Mouse (Mus musculus): Measurements from ENCODE around the gene Ephb1. TPM values are rescaled to one million over a fixed set of nuclear protein-coding genes. Genes with fewer than 3 reads are reported as not detected.

Gene Ephb1
- polyA plus RNA-seq, 1 experiment from 2014 or later: 6.5 TPM

DNA sequence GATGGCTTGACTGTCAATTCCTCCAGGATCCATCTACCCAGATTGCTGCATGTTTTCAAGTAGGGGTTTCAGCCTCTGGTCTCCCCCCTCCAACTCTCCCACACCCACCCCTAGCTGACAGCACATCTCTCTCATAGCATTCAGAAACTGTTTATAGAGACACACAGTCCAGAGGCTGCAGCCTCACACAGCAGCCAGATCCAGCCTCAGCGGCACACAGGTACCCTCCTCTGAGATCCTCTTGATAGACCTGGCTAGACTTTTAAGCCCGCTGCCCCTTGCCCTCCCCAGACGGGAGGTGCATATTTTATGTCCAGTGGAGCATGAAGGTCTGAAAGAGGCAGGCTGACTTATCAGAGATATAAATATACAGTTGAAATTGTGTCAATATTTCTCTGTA, 228.0 kb downstream of the Ephb1 start:
- 51% methylated on average over 3 of the region's 3 CpGs for WGBS
- Histone ChIP-seq H3K4me2 (replicated peaks) (no peak overlapping the region), H3K9ac (no peak overlapping the region), H3K36me3 (no peaks in the 10 kb centered on the region), H3K27me3 (no peaks in the 10 kb centered on the region; the same call in 1 of the 2 replicates), H3K4me3 (no peak overlapping the region), H3K4me1 (0 out of 2 replicates have a peak, but pooled peaks cover 9% of the 10 kb centered on the region), H3K9me3 (no peaks in the 10 kb centered on the region), H3K27ac (no peak overlapping the region)
- ATAC-seq (ENCODE audit: insufficient number of reproducible peaks, insufficient read depth, low FRiP score, low TSS enrichment): no peak

DNA sequence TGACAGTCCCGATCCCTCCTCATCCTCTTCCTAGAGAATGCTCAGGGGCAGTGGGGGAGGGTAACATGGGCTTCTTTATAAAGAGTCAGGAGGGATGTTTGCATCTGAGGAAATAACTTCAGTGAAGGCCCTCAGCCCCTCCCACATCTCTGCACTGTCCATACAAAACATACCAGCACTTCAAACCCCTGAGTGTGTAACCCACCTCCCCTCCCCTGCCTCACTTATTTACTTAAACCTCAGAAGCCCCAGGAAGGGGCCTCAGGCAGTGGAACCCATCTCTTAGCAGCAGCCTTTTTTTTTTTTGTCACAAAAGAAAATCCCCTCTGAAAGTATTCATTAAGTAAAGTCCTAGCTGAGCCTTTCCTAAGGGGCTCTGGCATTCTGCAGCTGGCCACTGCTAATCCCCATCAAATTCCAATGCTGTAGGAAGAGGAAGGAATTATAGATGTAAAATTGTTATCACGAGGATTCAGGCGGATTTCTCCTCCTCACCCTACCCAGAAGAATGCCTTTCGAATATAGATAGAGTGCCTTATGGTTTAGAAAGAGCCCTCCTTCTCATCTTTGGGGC, 231.5 kb downstream of the Ephb1 start:
- H3K36me3 ChIP-seq: no peaks in the 10 kb centered on the region
- ATAC-seq (ENCODE audit: insufficient number of reproducible peaks, insufficient read depth, low FRiP score, low TSS enrichment): no peak

DNA sequence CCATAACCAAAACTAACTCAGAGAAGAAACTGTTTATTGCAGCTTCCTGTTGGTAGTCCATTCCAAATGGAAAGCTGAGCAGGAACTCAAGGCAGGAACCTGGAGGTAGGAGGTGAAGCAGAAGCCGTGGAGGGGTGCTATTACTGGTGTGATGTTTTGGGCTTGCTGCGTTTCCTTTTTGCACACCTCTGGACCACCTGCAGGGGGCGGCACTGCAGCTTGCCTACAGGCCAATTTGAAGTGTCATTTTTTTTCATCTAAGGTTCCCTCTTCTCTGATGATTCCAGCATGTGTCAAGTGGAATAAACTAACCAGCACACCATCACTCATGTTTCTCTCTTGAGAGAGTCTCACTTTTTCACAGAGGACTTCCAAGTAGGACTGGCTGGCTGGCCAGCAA, 235.1 kb downstream of the Ephb1 start:
- Histone ChIP-seq H3K4me2 (replicated peaks) (no peak overlapping the region), H3K36me3 (no peaks in the 10 kb centered on the region), H3K4me3 (no peak overlapping the region), H3K9me3 (no peaks in the 10 kb centered on the region), H3K4me1 (0 out of 2 replicates have a peak, but pooled peaks cover 7% of the 10 kb centered on the region), H3K27me3 (no peaks in the 10 kb centered on the region), H3K9ac (no peak overlapping the region), H3K27ac (no peak overlapping the region)
- no peak for ATAC-seq (ENCODE audit: insufficient number of reproducible peaks, insufficient read depth, low FRiP score, low TSS enrichment)
- 87% methylated on average over 3 of the region's 3 CpGs for WGBS

More for the DNA sequence above, 231.5 kb downstream of the Ephb1 start:
- Histone ChIP-seq H3K4me1 (0 out of 2 replicates have a peak, but pooled peaks cover 9% of the 10 kb centered on the region), H3K27me3 (no peaks in the 10 kb centered on the region; the same call in 1 of the 2 replicates), H3K27ac (no peak overlapping the region), H3K4me3 (no peak overlapping the region), H3K4me2 (replicated peaks) (no peak overlapping the region), H3K9ac (no peak overlapping the region), H3K9me3 (no peaks in the 10 kb centered on the region)
- WGBS: 24% methylated on average over 4 of the region's 4 CpGs

DNA sequence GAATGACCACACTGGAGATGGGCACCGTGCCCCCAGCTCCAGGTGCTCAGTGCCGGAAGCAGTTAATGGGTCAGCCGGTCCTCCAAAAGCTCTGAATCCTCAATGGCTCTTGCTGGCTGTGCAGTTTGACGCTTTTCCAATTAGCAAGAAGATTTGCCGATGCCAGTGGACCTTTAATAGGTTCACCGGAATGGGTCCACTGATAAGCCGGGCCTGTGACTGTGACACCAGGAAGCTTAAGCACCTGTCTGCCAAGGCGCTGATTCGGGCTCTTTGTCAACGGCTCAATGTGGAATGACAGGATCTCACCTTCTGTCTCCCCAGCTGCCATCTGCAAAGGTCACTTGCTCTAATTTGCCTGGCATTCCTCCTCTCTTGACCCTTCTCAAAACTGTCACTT, 239.2 kb downstream of the Ephb1 start:
- Histone ChIP-seq H3K27ac (no peak overlapping the region), H3K9ac (no peak overlapping the region), H3K36me3 (no peaks in the 10 kb centered on the region), H3K4me1 (no peaks in the 10 kb centered on the region), H3K4me2 (replicated peaks) (no peak overlapping the region), H3K27me3 (no peaks in the 10 kb centered on the region), H3K4me3 (no peak overlapping the region), H3K9me3 (no peaks in the 10 kb centered on the region)
- WGBS: 88% methylated on average over 10 of the region's 10 CpGs
- ATAC-seq (ENCODE audit: insufficient number of reproducible peaks, insufficient read depth, low FRiP score, low TSS enrichment): no peak

DNA sequence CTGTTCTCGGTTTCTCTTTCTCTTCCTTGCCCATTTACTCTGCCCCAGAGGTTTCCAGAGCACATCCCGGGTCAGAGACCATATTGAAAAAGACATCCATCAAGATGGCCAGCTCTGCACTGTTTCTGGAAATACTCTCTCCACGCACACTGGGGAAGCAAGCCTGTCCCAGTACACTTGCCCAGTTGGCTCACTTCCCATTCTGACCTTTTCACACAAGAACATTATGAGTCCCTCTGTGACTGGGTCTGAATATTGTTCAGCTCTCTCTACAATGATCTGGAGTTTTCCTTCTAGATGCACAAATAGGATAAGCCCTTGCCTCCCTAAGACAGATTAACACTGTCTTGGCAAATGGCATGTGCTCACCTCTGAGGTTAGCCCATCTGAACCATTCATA, 243.0 kb downstream of the Ephb1 start:
- Histone ChIP-seq H3K27ac (no peak overlapping the region), H3K4me2 (replicated peaks) (no peak overlapping the region), H3K36me3 (no peaks in the 10 kb centered on the region), H3K27me3 (no peaks in the 10 kb centered on the region), H3K4me3 (no peak overlapping the region), H3K9ac (no peak overlapping the region), H3K9me3 (no peaks in the 10 kb centered on the region), H3K4me1 (no peaks in the 10 kb centered on the region)
- 72% methylated on average over 3 of the region's 3 CpGs for WGBS
- no peak for ATAC-seq (ENCODE audit: insufficient number of reproducible peaks, insufficient read depth, low FRiP score, low TSS enrichment)

DNA sequence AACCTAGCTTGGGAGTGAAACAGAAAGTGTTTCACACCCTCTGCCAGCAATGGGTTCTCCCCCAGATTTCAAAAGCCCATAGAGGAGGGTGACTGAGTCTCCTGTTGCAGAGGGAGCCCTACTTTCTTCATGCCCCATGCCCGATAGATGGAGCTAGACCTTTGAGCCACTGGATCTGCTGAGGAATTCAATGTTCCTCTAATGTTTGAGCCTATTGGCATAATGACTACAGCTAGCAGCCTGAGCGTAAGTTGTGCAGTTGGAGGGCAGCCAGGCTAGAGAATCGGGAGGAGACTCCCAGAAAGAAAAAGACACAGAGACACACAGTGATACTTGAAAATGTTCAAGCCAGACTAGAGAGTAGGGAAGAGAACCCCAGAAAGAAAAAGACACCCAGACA, 246.5 kb downstream of the Ephb1 start:
- Histone ChIP-seq H3K9ac (no peak overlapping the region), H3K4me2 (replicated peaks) (no peak overlapping the region), H3K4me1 (no peaks in the 10 kb centered on the region), H3K27ac (no peak overlapping the region), H3K36me3 (no peaks in the 10 kb centered on the region), H3K9me3 (no peaks in the 10 kb centered on the region), H3K4me3 (no peak overlapping the region), H3K27me3 (no peaks in the 10 kb centered on the region)
- 77% methylated on average over 3 of the region's 3 CpGs for WGBS
- ATAC-seq (ENCODE audit: insufficient number of reproducible peaks, insufficient read depth, low FRiP score, low TSS enrichment): no peak

DNA sequence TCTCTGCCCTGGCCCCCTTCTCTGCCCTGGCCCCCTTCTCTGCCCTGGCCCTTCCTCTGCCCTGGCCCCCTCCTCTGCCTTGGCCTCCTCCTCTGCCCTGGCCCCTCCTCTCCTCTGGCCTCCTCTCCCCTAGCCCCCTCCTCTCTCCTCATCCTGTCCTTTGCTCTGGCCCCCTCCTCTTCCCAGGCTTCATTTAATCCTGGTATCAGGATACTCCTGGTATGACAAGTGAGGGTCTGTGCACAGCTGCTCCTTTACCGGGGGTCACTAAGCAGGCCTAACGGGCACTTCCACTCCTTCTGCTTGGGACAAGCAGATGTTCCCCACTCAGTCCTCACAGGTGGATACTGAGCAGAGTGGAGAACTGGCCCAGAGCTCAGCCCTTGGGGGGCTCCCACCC, 247.3 kb downstream of the Ephb1 start:
- WGBS: 36% methylated on average over 2 of the region's 2 CpGs
- no peaks in the 10 kb centered on the region for H3K27me3 ChIP-seq
- H3K27ac ChIP-seq: no peak overlapping the region
- no peak overlapping the region for H3K9ac ChIP-seq
- H3K4me2 ChIP-seq (replicated peaks): no peak overlapping the region
- ATAC-seq (ENCODE audit: insufficient number of reproducible peaks, insufficient read depth, low FRiP score, low TSS enrichment): 0 out of 2 replicates have a peak, but pooled peaks have one; percentile 10
- no peaks in the 10 kb centered on the region for H3K9me3 ChIP-seq
- no peaks in the 10 kb centered on the region for H3K4me1 ChIP-seq
- no peaks in the 10 kb centered on the region for H3K36me3 ChIP-seq
- no peak overlapping the region for H3K4me3 ChIP-seq

DNA sequence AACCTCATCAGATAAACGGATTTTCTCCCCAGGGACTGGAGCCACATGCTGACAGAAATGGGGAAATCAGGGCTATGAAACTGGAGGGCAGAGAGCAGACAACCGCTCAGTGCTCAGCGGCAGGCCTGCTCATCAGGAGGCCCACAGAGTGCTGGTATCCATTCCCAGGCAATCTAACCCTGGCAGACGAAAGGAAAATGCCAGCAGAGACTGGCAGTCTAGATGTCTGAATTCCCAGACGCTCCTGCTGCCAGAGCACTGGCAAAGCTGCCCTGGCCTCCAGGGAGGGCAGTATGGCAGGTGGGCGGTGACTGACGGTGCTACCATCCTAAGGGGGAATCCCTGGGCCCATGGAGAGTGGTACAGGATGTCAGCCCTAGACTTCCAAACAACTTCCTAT, 257.7 kb downstream of the Ephb1 start:
- H3K27me3 ChIP-seq: no peaks in the 10 kb centered on the region
- no peak overlapping the region for H3K27ac ChIP-seq
- H3K4me3 ChIP-seq: no peak overlapping the region
- ATAC-seq (ENCODE audit: insufficient number of reproducible peaks, insufficient read depth, low FRiP score, low TSS enrichment): no peak
- H3K36me3 ChIP-seq: no peaks in the 10 kb centered on the region
- no peak overlapping the region for H3K4me2 ChIP-seq (replicated peaks)
- no peaks in the 10 kb centered on the region for H3K9me3 ChIP-seq
- no peak overlapping the region for H3K9ac ChIP-seq
- no peaks in the 10 kb centered on the region for H3K4me1 ChIP-seq
- 28% methylated on average over 7 of the region's 7 CpGs for WGBS

DNA sequence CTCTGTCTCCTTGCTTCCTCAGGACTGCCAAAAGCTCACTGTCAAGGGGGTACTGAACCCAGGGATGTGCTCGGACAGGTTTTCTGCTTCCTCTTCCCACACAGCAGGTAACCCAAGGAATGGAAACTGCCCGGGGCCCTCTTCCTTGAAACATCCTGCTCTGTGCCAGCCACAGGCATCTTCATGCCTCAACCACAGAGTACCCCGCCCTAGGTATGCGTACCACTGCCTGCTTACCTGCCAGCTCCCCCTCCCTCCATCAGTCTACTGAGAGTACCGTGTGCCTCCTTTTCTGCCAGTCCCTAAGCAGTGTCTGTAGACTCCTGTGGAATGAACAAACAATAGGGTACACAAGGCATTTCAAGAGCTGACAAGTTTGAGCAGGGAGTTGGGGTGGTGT, 265.9 kb downstream of the Ephb1 start:
- no peaks in the 10 kb centered on the region for H3K27me3 ChIP-seq
- no peak overlapping the region for H3K27ac ChIP-seq
- no peaks in the 10 kb centered on the region for H3K4me1 ChIP-seq
- no peak overlapping the region for H3K9ac ChIP-seq
- H3K36me3 ChIP-seq: no peaks in the 10 kb centered on the region
- H3K4me3 ChIP-seq: no peak overlapping the region
- no peaks in the 10 kb centered on the region for H3K9me3 ChIP-seq
- WGBS: 69% methylated on average over 5 of the region's 5 CpGs
- ATAC-seq (ENCODE audit: insufficient number of reproducible peaks, insufficient read depth, low FRiP score, low TSS enrichment): no peak
- H3K4me2 ChIP-seq (replicated peaks): no peak overlapping the region

DNA sequence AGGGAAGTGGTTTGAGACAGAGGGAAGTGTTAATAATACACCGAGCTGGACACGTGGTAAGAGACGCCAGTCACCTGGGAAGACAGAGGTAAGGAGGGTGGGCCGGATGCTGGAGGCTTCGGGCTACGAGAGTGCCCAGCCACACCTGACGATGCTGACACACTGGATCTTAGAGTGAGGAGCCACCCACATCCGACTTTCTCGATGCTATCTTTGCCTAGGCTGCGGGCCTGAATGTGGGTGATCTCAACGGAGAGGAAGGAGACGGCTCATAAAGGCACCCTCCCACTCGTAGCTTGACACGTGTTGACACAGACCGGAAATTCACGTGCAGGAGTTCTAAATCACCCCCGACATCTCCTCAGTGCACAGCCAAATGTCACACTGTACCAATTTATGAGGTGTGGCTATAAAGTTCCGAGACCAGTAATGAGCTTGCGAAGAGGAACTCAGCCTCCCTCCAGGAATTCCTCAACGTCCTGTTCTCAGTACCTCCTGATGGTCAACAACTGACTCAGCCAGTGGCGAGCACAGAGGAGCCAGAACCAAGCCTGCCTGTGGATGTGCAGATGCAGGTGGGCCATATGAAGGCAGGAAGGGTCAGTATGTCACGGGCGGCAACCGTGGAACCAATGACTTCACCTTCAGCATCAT, 268.3 kb downstream of the Ephb1 start:
- H3K4me2 ChIP-seq (replicated peaks): no peak overlapping the region
- no peak overlapping the region for H3K4me3 ChIP-seq
- ATAC-seq (ENCODE audit: insufficient number of reproducible peaks, insufficient read depth, low FRiP score, low TSS enrichment): no peak
- no peaks in the 10 kb centered on the region for H3K9me3 ChIP-seq
- no peaks in the 10 kb centered on the region for H3K4me1 ChIP-seq
- no peak overlapping the region for H3K9ac ChIP-seq
- no peak overlapping the region for H3K27ac ChIP-seq
- 86% methylated on average over 24 of the region's 24 CpGs for WGBS
- H3K36me3 ChIP-seq: no peaks in the 10 kb centered on the region
- H3K27me3 ChIP-seq: no peaks in the 10 kb centered on the region

DNA sequence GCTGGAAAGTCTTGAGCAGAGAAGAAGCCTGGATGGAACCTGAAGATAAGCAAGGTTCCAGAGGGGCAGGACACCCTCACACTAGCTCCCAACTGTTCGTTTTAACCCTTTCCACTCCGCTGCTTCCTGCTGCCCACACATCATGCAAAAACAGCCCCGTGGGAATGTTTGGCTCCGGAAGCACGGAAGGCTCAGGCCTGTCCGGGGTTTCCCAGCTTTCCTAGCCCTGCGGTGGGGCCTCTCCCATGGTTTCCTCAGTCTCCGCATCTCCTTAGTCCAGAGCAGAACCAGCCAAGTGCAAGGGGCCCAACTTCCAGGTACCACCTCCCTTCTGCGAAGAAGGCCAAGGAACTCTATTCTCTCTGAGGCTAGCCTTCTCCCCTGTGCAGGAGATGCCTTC, 269.0 kb downstream of the Ephb1 start:
- ATAC-seq (ENCODE audit: insufficient number of reproducible peaks, insufficient read depth, low FRiP score, low TSS enrichment): no peak
- no peak overlapping the region for H3K9ac ChIP-seq
- no peaks in the 10 kb centered on the region for H3K36me3 ChIP-seq
- H3K27me3 ChIP-seq: no peaks in the 10 kb centered on the region
- H3K27ac ChIP-seq: no peak overlapping the region
- no peak overlapping the region for H3K4me2 ChIP-seq (replicated peaks)
- 90% methylated on average over 9 of the region's 9 CpGs for WGBS
- H3K4me3 ChIP-seq: no peak overlapping the region
- no peaks in the 10 kb centered on the region for H3K4me1 ChIP-seq
- no peaks in the 10 kb centered on the region for H3K9me3 ChIP-seq

DNA sequence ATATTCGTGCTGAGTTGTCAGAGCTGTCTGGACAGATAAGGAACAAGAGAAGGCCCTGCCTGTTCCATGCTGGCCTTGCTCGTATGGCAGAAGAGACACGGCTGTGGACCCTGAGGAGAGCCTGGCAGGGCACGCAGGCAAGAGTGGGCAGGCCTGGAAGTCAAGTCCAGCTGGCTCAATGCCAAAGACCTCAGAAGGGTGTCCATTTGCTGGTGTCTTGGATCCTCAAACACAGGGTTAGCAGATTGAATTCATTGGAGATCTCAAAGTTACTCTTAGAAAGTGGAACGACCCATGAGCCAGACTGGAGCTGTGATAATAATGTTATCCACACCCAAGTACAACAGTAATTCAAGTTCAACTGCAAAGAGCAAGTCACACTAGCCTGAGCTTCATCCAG, 273.6 kb downstream of the Ephb1 start:
- H3K4me3 ChIP-seq: no peak overlapping the region
- WGBS: 77% methylated on average over 5 of the region's 5 CpGs
- no peak overlapping the region for H3K27ac ChIP-seq
- no peaks in the 10 kb centered on the region for H3K36me3 ChIP-seq
- no peak overlapping the region for H3K9ac ChIP-seq
- H3K4me2 ChIP-seq (replicated peaks): no peak overlapping the region
- ATAC-seq (ENCODE audit: insufficient number of reproducible peaks, insufficient read depth, low FRiP score, low TSS enrichment): no peak
- H3K27me3 ChIP-seq: no peaks in the 10 kb centered on the region
- H3K9me3 ChIP-seq: no peaks in the 10 kb centered on the region
- no peaks in the 10 kb centered on the region for H3K4me1 ChIP-seq

Data from embryonic facial prominence, embryonic 12.5 days (tissue).